Mouse (Mus musculus) brown adipose tissue, adult 24 weeks (tissue): ENCODE data around the gene Mettl7a2. TPM values are rescaled to one million over a fixed set of nuclear protein-coding genes. Genes with fewer than 3 reads are reported as not detected.
"Not testable (repeated sequence)": the region's sequence is repeated elsewhere in the genome, so short reads cannot be mapped to it uniquely, and the experiment has no call there.

Experiments used
- H3K27ac ChIP-seq: fragments of 200-500 bp; replicated peaks from 2 replicates; pipeline ENCODE4 v1.5.1; 2012; ENCODE audit warnings: low read depth, mild to moderate bottlenecking, low read length
- H3K4me1 ChIP-seq: fragments of 200-500 bp; 2 replicates; pipeline ENCODE4 v1.6.1; 2012; ENCODE audit warnings: low read length, mixed read lengths; ENCODE audit not compliant: control insufficient read depth, insufficient read depth, insufficient read length
- H3K4me3 ChIP-seq: fragments of 200-500 bp; 2 replicates; pipeline ENCODE4 v1.5.1; 2012; ENCODE audit warnings: low read depth, mild to moderate bottlenecking, low read length, moderate library complexity; ENCODE audit not compliant: insufficient read depth
- polyA plus RNA-seq: library from polyadenylated mRNA; stranded (reverse); fragments of >200 nt; gene quantifications from 2 replicates; pipeline ENCODE4 v1.2.4, GENCODE M21; 2012; ENCODE audit not compliant: missing spikeins, insufficient read depth, insufficient read length

Gene Mettl7a2
- not detected in 2 replicates for polyA plus RNA-seq

DNA sequence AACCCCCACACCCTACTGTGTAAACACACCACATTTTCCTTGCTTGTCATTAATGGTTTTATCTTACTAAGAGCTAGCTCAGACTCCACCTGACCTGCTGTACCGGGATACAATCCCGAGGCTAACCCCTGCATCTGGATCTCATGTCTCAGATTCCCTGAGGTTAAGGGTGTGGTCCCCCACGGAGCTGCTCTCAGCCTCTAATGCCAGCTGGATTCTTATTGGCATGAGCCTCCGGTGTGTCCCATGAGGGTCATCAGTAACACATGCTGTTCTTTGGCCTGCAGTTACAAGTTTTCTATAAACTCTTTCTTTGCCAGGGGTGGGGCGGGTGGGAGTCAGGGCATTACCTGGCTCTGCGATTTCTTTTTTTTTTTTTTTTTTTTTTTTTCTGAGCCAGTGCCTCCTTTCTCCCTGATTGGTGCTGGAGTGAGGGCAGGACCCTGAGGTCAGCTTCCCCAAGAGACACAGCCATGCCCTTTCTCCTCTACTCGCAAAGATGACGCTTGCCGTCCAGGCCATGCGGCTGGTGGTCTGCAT is at the start of gene Mettl7a2, which contains the start of gene Methig1:
Mettl7a2 (plus strand) TSS at position 490 of the 540 bp plus-strand sequence.
Methig1 (plus strand) TSS at position 439 of the 540 bp plus-strand sequence.
- Histone ChIP-seq H3K27ac (no peak within 1 kb of the TSS), H3K4me3 (no peak within 1 kb of the TSS), H3K4me1 (no peaks in the 10 kb centered on the region)

DNA sequence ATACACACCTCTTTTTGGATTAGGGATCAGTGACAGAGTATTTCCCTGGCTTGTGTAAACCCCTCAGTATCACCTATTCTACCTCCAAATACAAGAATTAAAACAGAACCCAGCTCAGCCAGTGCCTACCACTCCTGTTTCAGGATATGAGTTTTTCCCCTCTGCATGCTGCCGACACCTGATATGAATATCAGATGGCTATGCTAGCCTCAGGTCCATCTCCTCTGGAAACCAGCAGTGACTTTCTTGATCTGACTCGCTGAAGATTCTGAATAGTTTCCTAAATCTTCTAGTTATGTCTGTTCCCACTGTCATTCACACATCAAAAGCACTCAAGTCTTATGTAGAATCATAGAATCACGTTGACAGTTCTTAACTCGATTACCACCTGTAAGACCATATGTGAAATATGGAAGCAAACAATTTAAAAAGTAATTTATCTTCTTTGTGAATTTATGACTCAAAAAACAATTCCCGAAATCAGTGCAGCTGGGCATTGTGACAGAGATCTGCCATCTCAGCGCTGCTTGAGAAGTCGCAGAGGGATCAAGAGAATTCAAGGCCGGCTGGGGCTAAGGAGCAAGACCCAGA is 49.5 kb upstream of the Mettl7a2 start:
- H3K27ac ChIP-seq: peak overlapping the region; percentile 66
- peaks cover 4% of the 10 kb centered on the region; the same call in 1 of the 2 replicates for H3K4me1 ChIP-seq
- peak overlapping the region; percentile 65 for H3K4me3 ChIP-seq

DNA sequence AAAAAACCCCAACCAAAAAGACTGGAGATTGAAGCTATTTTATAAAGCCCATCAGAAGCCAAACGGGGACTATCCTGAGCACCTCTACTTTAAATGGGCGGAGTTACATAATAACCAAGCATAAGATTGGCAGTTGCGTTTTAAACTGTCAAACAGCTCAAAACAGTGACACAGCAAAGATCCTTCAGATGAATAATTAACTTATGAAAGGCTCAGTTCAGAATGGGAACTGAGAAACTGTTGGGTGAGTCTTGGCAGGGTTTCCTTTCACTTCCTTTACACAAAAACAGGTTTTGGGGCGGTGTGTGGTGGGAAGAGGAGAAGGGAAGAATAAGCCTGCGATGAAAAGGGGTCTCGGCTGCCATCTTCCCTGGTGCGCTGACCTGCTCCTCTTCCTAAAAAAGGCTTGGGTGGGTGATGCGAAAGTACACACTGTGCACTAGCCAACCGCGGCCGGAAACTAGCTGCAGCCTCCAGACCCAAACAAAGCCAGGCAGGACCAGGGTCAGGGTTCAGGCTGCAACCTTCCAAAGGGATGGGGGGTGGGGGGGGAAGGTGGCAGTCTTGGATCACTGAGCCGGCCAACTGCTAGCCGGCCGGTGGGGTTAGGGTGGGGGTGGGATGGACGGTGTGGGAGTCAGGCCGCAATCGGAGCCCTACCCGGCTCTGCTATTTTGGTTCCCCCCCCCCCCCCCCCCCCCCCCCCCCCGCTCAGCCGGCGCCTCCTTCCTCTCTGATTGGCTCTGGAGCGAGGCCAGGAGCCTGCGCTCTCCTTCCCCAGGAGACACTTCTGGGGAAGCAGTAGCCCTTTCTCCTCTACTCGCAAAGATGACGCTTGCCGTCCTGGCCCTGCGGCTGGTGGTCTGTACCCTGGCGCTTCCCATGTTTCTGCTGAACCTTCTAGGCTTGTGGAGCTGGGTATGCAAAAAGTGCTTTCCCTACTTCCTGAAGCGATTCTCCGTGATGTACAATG is 48.7 kb upstream of the Mettl7a2 start, which contains the start of gene Mettl7a1:
Mettl7a1 (plus strand) TSS at position 122 of the 973 bp plus-strand sequence.
- Histone ChIP-seq H3K4me3 (peak within 1 kb of the TSS; percentile 70), H3K27ac (peak within 1 kb of the TSS; percentile 66), H3K4me1 (peaks cover 4% of the 10 kb centered on the region; the same call in 1 of the 2 replicates)

DNA sequence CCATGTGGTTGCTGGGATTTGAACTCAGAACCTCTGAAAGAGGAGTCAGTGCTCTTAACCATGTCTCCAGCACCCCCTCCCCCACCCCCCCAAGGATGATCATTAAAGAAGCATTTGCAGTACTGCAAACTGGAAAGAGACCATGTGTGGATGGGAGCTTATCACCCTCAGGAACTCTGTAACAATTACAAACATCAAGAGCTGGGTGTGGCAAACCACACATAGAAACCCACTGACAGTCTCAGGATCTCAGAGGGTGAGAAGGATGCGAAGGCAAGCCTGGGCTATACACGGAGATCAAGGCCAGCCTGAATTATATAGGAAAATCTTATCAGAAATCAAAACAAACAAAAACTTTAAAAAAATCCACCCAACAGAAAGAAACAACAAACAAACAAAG is 46.8 kb upstream of the Mettl7a2 start:
- Histone ChIP-seq H3K4me3 (0 out of 2 replicates have a peak overlapping the region, but pooled peaks have one; percentile 13), H3K4me1 (peaks cover 4% of the 10 kb centered on the region; the same call in 1 of the 2 replicates)

DNA sequence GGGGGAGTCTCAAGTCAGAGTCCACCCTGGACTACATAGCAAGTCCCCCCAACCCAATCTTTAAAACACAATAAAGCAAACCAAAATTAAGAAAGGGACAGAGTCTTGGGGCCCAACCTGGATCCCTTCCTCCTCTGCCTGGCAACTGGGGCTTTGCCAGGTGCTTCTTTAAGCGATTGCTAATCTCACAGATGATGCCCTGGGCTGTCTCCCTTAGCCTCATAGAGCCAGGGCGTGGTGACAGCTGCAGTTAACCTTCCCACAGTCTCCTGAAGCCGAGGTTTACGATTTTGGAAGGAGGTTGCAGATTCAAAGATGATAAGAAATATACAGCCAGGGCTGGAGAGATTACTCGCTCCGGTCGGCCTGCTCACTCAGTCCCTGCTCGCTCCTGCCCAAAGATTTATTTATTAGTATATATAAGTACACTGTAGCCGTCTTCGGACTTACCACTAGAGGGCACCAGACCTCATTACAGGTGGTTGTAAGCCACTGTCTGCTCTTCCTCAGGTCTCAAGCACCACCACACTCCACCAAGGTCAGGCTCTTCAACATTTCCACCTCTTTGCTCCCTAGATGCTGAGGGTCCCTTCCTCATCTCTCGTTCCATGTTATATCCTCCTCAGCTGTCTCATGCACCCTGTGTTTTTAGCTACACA is 45.4 kb upstream of the Mettl7a2 start:
- not testable (repeated sequence) for H3K4me1 ChIP-seq, H3K27ac ChIP-seq, H3K4me3 ChIP-seq

More for the DNA sequence above, 46.8 kb upstream of the Mettl7a2 start:
- no peak overlapping the region for H3K27ac ChIP-seq

DNA sequence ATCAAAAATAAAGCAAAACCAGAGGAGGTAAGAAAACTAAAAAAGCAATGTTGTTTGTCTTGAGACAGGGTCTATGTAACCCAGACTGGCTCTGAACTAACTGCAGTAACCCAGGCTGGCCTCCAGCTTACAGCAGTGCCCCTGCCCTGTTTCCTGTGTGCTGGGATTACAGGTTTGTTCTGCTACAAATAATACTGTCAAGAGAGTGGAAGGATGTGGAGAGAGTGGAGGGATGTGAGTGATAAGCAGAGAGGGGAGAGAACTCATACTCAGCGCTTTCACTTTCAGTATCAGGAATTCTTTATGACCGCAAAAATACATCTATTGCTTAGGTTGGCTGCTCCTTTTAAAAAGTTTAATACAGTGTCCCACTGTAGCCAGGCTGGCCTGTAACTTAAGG is 40.7 kb upstream of the Mettl7a2 start:
- Histone ChIP-seq H3K4me1 (no peaks in the 10 kb centered on the region), H3K27ac (no peak overlapping the region), H3K4me3 (no peak overlapping the region)

DNA sequence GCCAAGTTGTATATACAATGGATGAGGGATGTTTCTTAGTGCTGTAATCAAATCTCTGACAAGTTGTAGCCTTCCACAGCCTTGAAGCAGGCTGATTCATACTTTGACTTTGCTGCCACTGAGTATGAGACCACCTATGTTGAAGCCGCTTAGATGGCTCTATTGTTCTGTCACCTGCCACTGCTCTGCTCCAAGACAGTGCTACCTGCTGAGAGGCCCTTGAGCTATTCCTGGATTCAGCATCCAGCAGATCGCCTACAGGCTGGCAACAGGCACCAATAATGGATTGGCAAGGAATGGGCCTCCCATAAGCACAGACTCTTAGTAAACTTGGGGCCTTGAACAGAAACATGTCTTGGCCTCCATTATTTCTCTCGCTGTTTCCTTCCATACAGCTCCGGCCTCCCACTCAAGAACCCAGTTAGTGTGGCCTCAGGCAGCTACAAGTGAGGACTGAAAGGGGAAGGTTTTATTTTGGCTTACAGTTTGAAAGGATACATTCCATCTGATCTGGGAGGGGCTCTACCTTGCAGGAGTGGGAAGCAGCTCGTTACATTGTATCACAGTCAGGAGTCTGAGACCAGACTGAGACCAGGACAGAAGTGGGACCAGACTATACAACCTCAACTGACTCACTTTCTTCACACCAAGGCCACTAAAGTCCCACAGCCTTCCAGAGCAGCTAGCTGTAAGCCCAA is 38.4 kb upstream of the Mettl7a2 start:
- no peak overlapping the region for H3K4me3 ChIP-seq
- H3K27ac ChIP-seq: no peak overlapping the region

DNA sequence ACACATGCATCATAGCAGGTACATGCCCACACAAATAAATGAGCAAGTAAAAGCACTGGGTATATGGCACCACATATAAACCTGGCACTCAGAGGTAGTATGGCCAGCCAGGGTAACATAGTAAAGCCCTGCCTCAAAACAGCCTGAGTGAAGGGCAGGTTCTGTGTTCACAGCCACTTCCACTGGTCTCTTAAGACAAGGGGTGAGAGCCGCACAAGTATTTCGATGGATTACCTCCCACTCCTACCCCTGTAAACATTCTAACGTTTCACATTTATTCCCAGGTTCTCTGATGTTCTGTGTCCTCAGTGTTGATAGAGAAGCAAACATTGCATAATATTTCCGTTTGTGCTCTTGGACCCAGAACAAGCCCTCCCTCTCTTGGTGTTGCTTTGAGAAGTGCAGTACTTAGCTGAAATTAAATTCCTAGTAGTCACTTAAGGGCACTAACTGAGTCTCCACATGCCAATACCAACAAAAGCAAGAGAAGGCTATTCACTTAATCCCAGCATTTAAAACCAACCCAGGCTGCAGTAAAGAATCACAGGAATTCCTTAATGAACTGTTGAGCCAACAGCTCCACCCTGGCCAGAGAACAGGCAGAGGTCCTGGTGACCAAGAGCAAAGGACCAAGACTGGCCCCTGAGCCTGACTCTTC is 34.9 kb upstream of the Mettl7a2 start:
- H3K4me1 ChIP-seq, H3K27ac ChIP-seq, H3K4me3 ChIP-seq: not testable (repeated sequence)

More for the DNA sequence above, 38.4 kb upstream of the Mettl7a2 start:
- H3K4me1 ChIP-seq: no peaks in the 10 kb centered on the region

DNA sequence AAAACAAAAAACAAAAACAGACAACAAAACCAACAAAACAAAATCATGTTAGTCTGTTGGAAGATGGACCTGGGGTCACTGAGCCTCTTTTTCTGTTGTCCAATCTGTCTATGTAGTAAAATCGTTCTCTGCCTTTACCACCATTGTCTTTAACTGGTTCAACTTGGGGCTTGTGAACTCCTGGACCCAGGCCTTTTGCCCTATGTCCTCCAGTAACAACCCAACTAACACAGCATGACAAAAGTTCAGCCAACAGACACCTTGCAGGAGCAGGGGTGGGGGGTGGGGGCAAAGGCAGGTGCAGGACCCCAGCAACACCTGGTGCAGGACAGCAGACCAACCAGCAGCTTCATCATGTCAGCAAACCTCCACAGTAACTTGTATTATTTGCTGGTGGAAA is 33.1 kb upstream of the Mettl7a2 start:
- no peak overlapping the region for H3K27ac ChIP-seq
- H3K4me1 ChIP-seq: peaks cover 5% of the 10 kb centered on the region; the same call in 1 of the 2 replicates
- H3K4me3 ChIP-seq: no peak overlapping the region

DNA sequence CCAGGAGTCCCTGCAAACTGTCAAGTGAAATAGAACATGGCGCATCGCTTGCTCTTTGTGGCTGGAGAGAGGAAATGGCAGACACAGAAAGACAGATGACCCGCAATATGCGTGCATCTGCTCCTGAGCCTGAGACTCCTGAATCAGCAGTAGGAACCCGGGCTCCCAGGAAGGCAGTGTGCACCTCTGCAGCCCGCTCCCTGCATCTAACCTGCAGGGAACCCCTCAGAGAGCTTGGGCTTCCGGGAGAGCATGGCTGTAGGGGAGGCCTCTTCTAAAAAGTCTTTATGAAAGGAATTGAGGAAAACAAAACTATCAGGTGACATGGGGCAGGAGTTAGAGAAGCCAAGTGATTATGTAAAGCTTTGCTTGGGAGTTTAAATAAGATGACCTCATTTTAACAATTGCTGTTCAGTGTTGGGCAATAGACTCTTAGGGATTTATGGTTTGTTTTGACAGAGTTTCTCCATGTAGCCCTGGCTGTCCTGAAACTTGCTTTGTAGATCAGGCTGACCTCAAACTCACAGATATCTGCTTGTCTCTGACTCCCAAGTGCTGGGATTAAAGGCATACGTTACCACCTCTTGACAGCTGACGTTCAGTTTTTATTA is 32.6 kb upstream of the Mettl7a2 start:
- Histone ChIP-seq H3K4me1 (peaks cover 5% of the 10 kb centered on the region; the same call in 1 of the 2 replicates), H3K27ac (peak overlapping the region; percentile 65), H3K4me3 (no peak overlapping the region)

DNA sequence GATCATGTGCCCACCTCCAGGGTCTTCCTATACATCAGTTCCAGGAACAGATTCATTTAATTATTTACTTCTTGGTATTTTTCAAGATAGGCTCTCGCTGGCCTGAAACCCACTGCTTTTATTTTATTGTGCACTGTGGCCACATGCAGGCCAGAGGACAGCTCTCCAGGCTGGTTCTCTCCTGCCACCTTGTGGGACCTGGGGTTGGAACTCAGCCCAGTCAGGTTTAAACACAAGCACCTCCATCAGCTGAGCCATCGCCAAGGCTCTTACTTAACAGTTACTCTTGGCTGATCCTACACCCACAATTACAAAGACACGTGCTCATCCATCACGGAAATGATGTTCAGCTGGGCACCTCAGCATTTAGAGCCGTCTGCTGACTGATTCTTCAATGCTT is 31.9 kb upstream of the Mettl7a2 start:
- Histone ChIP-seq H3K4me3 (no peak overlapping the region), H3K4me1 (peaks cover 5% of the 10 kb centered on the region; the same call in 1 of the 2 replicates), H3K27ac (peak overlapping the region; percentile 65; the same call in 1 of the 2 replicates)

DNA sequence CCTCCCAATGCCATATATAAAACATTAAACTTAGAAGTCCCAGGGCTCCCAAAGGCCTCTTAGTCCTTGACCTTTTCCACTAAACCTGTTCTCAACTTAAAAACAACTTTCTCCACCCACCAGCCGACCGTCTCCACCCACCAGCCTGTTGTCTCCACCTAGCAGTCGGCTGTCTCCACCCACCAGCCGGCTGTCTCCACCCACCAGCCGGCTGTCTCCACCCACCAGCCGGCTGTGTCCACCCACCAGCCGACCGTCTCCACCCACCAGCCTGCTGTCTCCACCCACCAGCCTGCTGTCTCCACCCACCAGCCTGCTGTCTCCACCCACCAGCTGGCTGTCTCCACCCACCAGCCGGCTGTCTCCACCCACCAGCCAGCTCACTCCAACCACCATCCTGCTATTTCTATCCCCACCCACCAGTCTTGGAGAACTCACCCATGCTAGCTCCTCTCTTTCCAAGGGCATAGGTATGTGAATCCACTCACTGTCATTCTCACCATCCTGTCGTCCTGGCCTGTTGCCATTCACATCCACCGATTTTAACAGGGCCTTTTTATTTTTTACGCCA is 28.9 kb upstream of the Mettl7a2 start:
- H3K4me3 ChIP-seq: no peak overlapping the region
- no peak overlapping the region for H3K27ac ChIP-seq
- peaks cover 5% of the 10 kb centered on the region; the same call in 1 of the 2 replicates for H3K4me1 ChIP-seq

DNA sequence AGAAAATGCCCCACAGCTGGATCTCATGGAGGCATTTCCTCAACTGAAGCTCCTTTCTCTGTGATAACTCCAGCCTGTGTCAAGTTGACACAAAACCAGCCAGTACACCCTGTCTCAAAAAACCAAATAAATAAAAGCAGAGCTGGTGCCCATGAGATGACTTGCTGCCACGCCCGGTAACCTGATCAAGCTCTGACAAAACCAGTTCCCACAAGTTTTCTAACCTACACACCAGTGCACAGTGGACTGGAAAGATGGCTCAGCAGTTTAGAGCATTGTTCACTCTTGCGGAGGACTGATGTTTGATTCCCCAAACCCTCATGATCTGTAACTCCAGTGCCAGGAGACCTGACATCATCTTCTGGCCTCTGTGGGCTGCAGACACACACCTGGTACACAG is 27.8 kb upstream of the Mettl7a2 start:
- Histone ChIP-seq H3K4me1 (peaks cover 2% of the 10 kb centered on the region; the same call in 1 of the 2 replicates), H3K27ac (no peak overlapping the region), H3K4me3 (no peak overlapping the region)
